Mouse (Mus musculus) kidney, adult 2 months (tissue): ENCODE data around the gene Egr4. TPM values are rescaled to one million over a fixed set of nuclear protein-coding genes. Genes with fewer than 3 reads are reported as not detected.

ENCODE experiments used
- DNase-seq: peaks from one replicate; pipeline ENCODE4 v3.0.0; 2021
- H3K27ac ChIP-seq: fragments of 200-500 bp; 2 replicates; pipeline ENCODE4 v1.5.1; 2012; ENCODE audit warnings: low read depth, low read length, control low read depth, inconsistent platforms; ENCODE audit not compliant: insufficient read depth
- H3K27me3 ChIP-seq: fragments of 200-500 bp; replicated peaks from 2 replicates; pipeline ENCODE4 v1.6.1; 2012; ENCODE audit warnings: mild to moderate bottlenecking, moderate library complexity, low read length, inconsistent platforms; ENCODE audit not compliant: control insufficient read depth, insufficient read depth
- H3K36me3 ChIP-seq: fragments of 200-500 bp; 2 replicates; pipeline ENCODE4 v1.6.1; 2012; ENCODE audit warnings: mild to moderate bottlenecking, moderate library complexity, low read length, inconsistent platforms; ENCODE audit not compliant: control insufficient read depth, insufficient read depth
- H3K4me1 ChIP-seq: fragments of 200-500 bp; 2 replicates; pipeline ENCODE4 v1.6.1; 2011; ENCODE audit warnings: low read length; ENCODE audit not compliant: control insufficient read depth, insufficient read depth
- H3K4me3 ChIP-seq: fragments of 200-500 bp; 2 replicates; pipeline ENCODE4 v1.5.1; 2011; ENCODE audit warnings: mild to moderate bottlenecking, low read depth, low read length, control low read depth; ENCODE audit not compliant: insufficient read depth
- CTCF ChIP-seq: fragments of 200-500 bp; conservative IDR thresholded peaks from 2 replicates; pipeline ENCODE4 v1.5.1; 2011; ENCODE audit warnings: low read depth, mild to moderate bottlenecking, control low read depth, low read length, moderate library complexity, mixed read lengths; ENCODE audit not compliant: insufficient read depth, insufficient read length
- POLR2A ChIP-seq: fragments of 200-500 bp; IDR thresholded peaks from one replicate; pipeline ENCODE4 v1.6.1; 2011; ENCODE audit warnings: low read depth, low read length, control low read depth
- WGBS: fragments of 180-500 bp; shearing (Covaris S2); methylation state at CpG from one replicate; pipeline ENCODE4 v1.1.7; 2018; 5-methylcytosine and 5-hydroxymethylcytosine counted together
- polyA plus RNA-seq: library from polyadenylated mRNA; depleted of rRNA; stranded (reverse); fragments of >200 nt; gene quantifications from 2 replicates; pipeline ENCODE4 v1.2.3, GENCODE M21; 2012; rRNA removed

Gene Egr4
- polyA plus RNA-seq, result not detected in 2 replicates

GRCm38 (mm10) chr6:85513531-85513910, at the start of gene Egr4:
Egr4 (minus strand) TSS chr6:85513589.
- no peak for DNase-seq
- H3K36me3 ChIP-seq, result no peaks in the 10 kb centered on the region
- no peak within 1 kb of the TSS for H3K4me3 ChIP-seq
- no peak within 1 kb of the TSS for H3K27ac ChIP-seq
- H3K4me1 ChIP-seq, result no peaks in the 10 kb centered on the region
- 1% methylated on average over 38 of the region's 38 CpGs for WGBS
- TF ChIP-seq POLR2A, result no peak
- no peak for TF ChIP-seq CTCF
- H3K27me3 ChIP-seq, result peaks cover 14% of the 10 kb centered on the region

GRCm38 (mm10) chr6:85562374-85562773, 49.0 kb upstream of the Egr4 start:
- no peak for DNase-seq
- WGBS, result 27% methylated on average over 1 of the region's 1 CpGs

DNA sequence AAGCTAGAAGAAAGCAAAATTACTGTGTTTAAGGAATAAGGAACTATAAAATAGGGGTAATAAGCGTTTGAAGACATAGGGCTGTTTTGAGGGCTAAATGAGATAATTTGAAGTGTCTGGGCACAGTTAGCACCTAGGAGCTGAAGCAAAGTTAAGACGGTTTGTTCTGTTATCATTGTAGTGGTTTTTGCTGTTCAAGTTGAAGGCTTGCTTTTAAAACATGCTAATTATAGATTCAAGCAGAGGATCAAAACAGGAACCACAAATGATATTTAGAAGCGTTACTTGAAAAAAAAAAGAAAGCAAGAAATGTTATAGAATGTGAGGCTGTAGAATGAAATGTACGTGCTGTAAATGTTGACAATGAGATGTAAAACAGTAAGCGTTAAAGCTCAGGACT, 34.3 kb upstream of the Egr4 start:
- Histone ChIP-seq H3K4me3 (no peak overlapping the region), H3K4me1 (no peaks in the 10 kb centered on the region), H3K36me3 (no peaks in the 10 kb centered on the region), H3K27ac (no peak overlapping the region), H3K27me3 (no peaks in the 10 kb centered on the region)
- no peak for TF ChIP-seq CTCF
- 80% methylated on average over 5 of the region's 5 CpGs for WGBS
- DNase-seq, result no peak

More at GRCm38 (mm10) chr6:85562374-85562773, 49.0 kb upstream of the Egr4 start:
- Histone ChIP-seq H3K4me1 (no peaks in the 10 kb centered on the region), H3K4me3 (no peak overlapping the region), H3K27me3 (no peaks in the 10 kb centered on the region), H3K27ac (no peak overlapping the region), H3K36me3 (no peaks in the 10 kb centered on the region)
- TF ChIP-seq CTCF (0 out of 2 replicates have a peak, but pooled peaks have one; percentile 10), POLR2A (no peak)

DNA sequence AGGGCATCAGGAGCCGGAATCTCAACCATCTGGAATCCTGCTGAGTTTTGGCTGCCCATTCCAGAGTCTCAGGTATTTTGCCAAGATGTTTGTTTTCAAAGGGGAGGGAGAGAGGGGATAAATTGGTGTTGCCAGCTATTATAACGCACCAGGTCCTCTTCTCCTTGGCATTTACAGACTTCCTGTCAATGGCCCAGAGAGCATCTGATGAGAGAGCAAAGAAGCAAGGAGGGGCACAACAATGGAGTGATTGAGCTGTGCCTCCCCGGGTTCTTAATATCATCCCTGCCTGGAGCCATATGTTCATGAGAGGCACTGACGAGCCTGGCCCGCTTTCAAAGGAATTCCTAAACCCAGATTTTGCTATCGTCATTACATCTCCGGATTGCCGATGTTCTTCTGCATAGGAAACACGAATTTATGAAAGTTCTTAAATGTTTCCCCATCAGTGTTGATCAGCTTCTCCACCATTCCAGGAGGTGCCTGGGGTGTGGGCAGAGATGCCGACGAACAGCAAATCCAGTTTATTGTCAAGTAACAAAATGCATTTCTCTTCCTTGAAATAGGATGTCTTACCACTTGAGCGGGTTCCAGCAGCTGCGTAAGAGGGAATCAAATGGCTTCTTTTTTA, 31.0 kb upstream of the Egr4 start:
- Histone ChIP-seq H3K27ac (no peak overlapping the region), H3K4me1 (no peaks in the 10 kb centered on the region), H3K36me3 (no peaks in the 10 kb centered on the region), H3K27me3 (no peaks in the 10 kb centered on the region; the same call in 1 of the 2 replicates), H3K4me3 (no peak overlapping the region)
- no peak for DNase-seq
- TF ChIP-seq CTCF, result no peak
- TF ChIP-seq POLR2A, result no peak
- 79% methylated on average over 13 of the region's 13 CpGs for WGBS

- WGBS, result 66% methylated on average over 10 of the region's 10 CpGs
These were observed 30.2 kb upstream of the Egr4 start for GRCm38 (mm10) chr6:85543351-85544175.

DNA sequence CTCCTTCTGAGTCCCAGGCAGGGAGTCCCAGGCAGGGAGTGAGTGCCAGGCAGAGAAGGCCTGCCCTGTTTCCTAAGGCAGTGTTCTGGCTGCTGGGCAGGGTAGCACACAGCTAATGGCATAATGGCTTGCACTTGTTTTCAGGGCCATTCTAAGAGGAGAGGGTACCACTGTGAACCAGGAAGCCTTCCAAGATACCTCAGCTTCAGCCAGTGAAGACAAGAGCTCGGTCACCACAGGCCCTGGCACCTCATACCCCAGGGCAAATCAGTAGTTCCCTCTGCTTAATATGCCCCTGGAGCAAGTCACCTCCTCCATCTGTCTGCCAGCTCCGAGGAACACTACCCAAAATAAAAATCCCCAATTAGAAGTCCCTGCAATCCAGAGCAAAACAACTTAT, 9.4 kb upstream of the Egr4 start:
- Histone ChIP-seq H3K27me3 (no peaks in the 10 kb centered on the region), H3K4me3 (no peak overlapping the region), H3K27ac (no peak overlapping the region), H3K4me1 (no peaks in the 10 kb centered on the region), H3K36me3 (no peaks in the 10 kb centered on the region)
- TF ChIP-seq CTCF (no peak), POLR2A (no peak)
- WGBS, result 69% methylated on average over 2 of the region's 2 CpGs
- DNase-seq, result no peak

More at GRCm38 (mm10) chr6:85543351-85544175, 30.2 kb upstream of the Egr4 start:
- Histone ChIP-seq H3K36me3 (no peaks in the 10 kb centered on the region), H3K27ac (no peak overlapping the region), H3K4me1 (no peaks in the 10 kb centered on the region), H3K27me3 (no peaks in the 10 kb centered on the region; the same call in 1 of the 2 replicates), H3K4me3 (no peak overlapping the region)
- DNase-seq, result no peak
- no peak for TF ChIP-seq CTCF
- TF ChIP-seq POLR2A, result no peak

- H3K27me3 ChIP-seq, result no peaks in the 10 kb centered on the region
- 79% methylated on average over 5 of the region's 5 CpGs for WGBS
- H3K27ac ChIP-seq, result no peak overlapping the region
- no peak overlapping the region for H3K4me3 ChIP-seq
- H3K36me3 ChIP-seq, result no peaks in the 10 kb centered on the region
- DNase-seq, result no peak
- no peaks in the 10 kb centered on the region for H3K4me1 ChIP-seq
- no peak for TF ChIP-seq POLR2A
- TF ChIP-seq CTCF, result no peak
These were observed 8.6 kb upstream of the Egr4 start for GRCm38 (mm10) chr6:85522026-85522425.
